ENCODE assay signal across 25 mouse cellular contexts in genomic region chr9:102651199-102651720, GRCm38 (mm10). TPM values are rescaled to one million over a fixed set of nuclear protein-coding genes. Genes with fewer than 3 reads are reported as not detected.
DNase-seq lines count a peak whose midpoint lies in the region; ATAC-seq and TF ChIP-seq lines count a peak whose summit lies in the region.
"Had no signal": no experiment of that assay in that cellular context is flagged by ENCODE, and none has a peak within 500 bp of the region (broad histone marks: within the 10 kb centered on the region; RNA-seq: fewer than 3 reads in every experiment).

No protein-coding gene starts in this region.

- no peak overlapping the region for H3K4me3 ChIP-seq in forebrain, embryonic 13.5 days
- no peak overlapping the region for H3K4me3 ChIP-seq in forebrain, embryonic 10.5 days
- H3K4me3 ChIP-seq in stomach, embryonic 15.5 days (replicated peaks) = no peak overlapping the region
- H3K4me3 ChIP-seq in stomach, postnatal 0 days (ENCODE audit: low read depth, low read length) = no peak overlapping the region
- H3K4me3 ChIP-seq: heart, embryonic 12.5 days; layer of hippocampus, adult 2 months; limb, embryonic 12.5 days; liver, embryonic 12.5 days; midbrain, embryonic 13.5 days; neural tube, embryonic 15.5 days had no signal

- WGBS in forebrain, embryonic 13.5 days = 39% methylated on average over 6 of the region's 6 CpGs
- WGBS in forebrain, embryonic 10.5 days = 77% methylated on average over 6 of the region's 6 CpGs
- WGBS in stomach, embryonic 15.5 days = 51% methylated on average over 6 of the region's 6 CpGs
- WGBS in stomach, postnatal 0 days = 48% methylated on average over 6 of the region's 6 CpGs

- TF ChIP-seq CTCF in stomach, postnatal 0 days (IDR thresholded peaks at IDR 0.05; ENCODE audit: low read depth) = no peak

- ATAC-seq in forebrain, embryonic 13.5 days = no peak
- no peak for ATAC-seq in stomach, embryonic 15.5 days (ENCODE audit: insufficient read depth, low FRiP score, low read depth)
- no peak for ATAC-seq in stomach, postnatal 0 days (ENCODE audit: low FRiP score, low TSS enrichment)
- ATAC-seq: liver, embryonic 12.5 days had no signal

- no peak overlapping the region for H3K4me2 ChIP-seq in forebrain, embryonic 13.5 days
- H3K4me2 ChIP-seq in stomach, embryonic 15.5 days = no peak overlapping the region
- no peak overlapping the region for H3K4me2 ChIP-seq in stomach, postnatal 0 days (replicated peaks; ENCODE audit: low read depth)
- H3K4me2 ChIP-seq: heart, embryonic 12.5 days; limb, embryonic 12.5 days; liver, embryonic 12.5 days; midbrain, embryonic 13.5 days; neural tube, embryonic 15.5 days had no signal

- no peaks in the 10 kb centered on the region for H3K9me3 ChIP-seq in forebrain, embryonic 13.5 days (replicated peaks)
- H3K9me3 ChIP-seq in forebrain, embryonic 10.5 days = no peaks in the 10 kb centered on the region; the same call in 1 of the 2 replicates
- no peaks in the 10 kb centered on the region for H3K9me3 ChIP-seq in stomach, embryonic 15.5 days
- no peaks in the 10 kb centered on the region for H3K9me3 ChIP-seq in stomach, postnatal 0 days (ENCODE audit: control insufficient read depth, low read length)
- H3K9me3 ChIP-seq: liver, embryonic 12.5 days; midbrain, embryonic 13.5 days; neural tube, embryonic 15.5 days had no signal

- no peaks in the 10 kb centered on the region for H3K36me3 ChIP-seq in forebrain, embryonic 13.5 days (ENCODE audit: poor library complexity, severe bottlenecking)
- no peaks in the 10 kb centered on the region for H3K36me3 ChIP-seq in forebrain, embryonic 10.5 days (replicated peaks)
- no peaks in the 10 kb centered on the region for H3K36me3 ChIP-seq in stomach, embryonic 15.5 days
- H3K36me3 ChIP-seq in stomach, postnatal 0 days (ENCODE audit: control insufficient read depth, insufficient read depth, low read length) = no peaks in the 10 kb centered on the region
- H3K36me3 ChIP-seq: heart, embryonic 12.5 days; limb, embryonic 12.5 days; liver, embryonic 12.5 days; midbrain, embryonic 13.5 days; neural tube, embryonic 15.5 days had no signal

- TF ChIP-seq EP300 in stomach, postnatal 0 days (optimal IDR thresholded peaks at IDR 0.05) = no peak

- DNase-seq in forebrain, embryonic 10.5 days (ENCODE audit: extremely low spot score, low spot score) = no peak
- DNase-seq in gastrocnemius, postnatal 25 days = peak; percentile 54
- no peak for DNase-seq in gastrocnemius, postnatal 14 days
- no peak for DNase-seq in stomach, postnatal 0 days (ENCODE audit: low spot score)
- DNase-seq in layer of hippocampus, adult 8-10 months (ENCODE audit: low spot score in 2 of 2) = no peak
- no peak for DNase-seq in thymus, postnatal 0 days (ENCODE audit: low spot score)
- DNase-seq: adrenal gland, postnatal 14 days; cerebellum, adult 9-10 months; heart, adult 18-20 months; heart, postnatal 14 days; kidney, adult 9 months; kidney, postnatal 14 days; layer of hippocampus, postnatal 36 days; lung, adult 18-20 months; right cerebral cortex, adult 18-20 months; right cerebral cortex, postnatal 4 days; thymus, adult 2 months had no signal

- H3K27me3 ChIP-seq in forebrain, embryonic 13.5 days = no peaks in the 10 kb centered on the region
- no peaks in the 10 kb centered on the region for H3K27me3 ChIP-seq in forebrain, embryonic 10.5 days (ENCODE audit: poor library complexity, severe bottlenecking)
- H3K27me3 ChIP-seq in stomach, embryonic 15.5 days (replicated peaks) = no peaks in the 10 kb centered on the region
- H3K27me3 ChIP-seq in stomach, postnatal 0 days (ENCODE audit: control insufficient read depth, insufficient read depth, low read length) = no peaks in the 10 kb centered on the region
- H3K27me3 ChIP-seq: heart, embryonic 12.5 days; neural tube, embryonic 15.5 days had no signal

- H3K4me1 ChIP-seq in forebrain, embryonic 13.5 days = peaks cover 35% of the 10 kb centered on the region
- H3K4me1 ChIP-seq in forebrain, embryonic 10.5 days = peaks cover 24% of the 10 kb centered on the region
- H3K4me1 ChIP-seq in stomach, embryonic 15.5 days = peaks cover 26% of the 10 kb centered on the region; the same call in 1 of the 2 replicates
- H3K4me1 ChIP-seq in stomach, postnatal 0 days (replicated peaks; ENCODE audit: control insufficient read depth, insufficient read depth) = no peaks in the 10 kb centered on the region
- H3K4me1 ChIP-seq: liver, embryonic 12.5 days had no signal

- no peak overlapping the region for H3K9ac ChIP-seq in forebrain, embryonic 13.5 days
- no peak overlapping the region for H3K9ac ChIP-seq in stomach, embryonic 15.5 days
- no peak overlapping the region for H3K9ac ChIP-seq in stomach, postnatal 0 days (ENCODE audit: low read length)
- H3K9ac ChIP-seq: heart, embryonic 12.5 days; limb, embryonic 12.5 days; liver, embryonic 12.5 days; midbrain, embryonic 13.5 days; neural tube, embryonic 15.5 days had no signal

- H3K27ac ChIP-seq in forebrain, embryonic 13.5 days = peak overlapping the region; percentile 64; the same call in 1 of the 2 replicates
- no peak overlapping the region for H3K27ac ChIP-seq in forebrain, embryonic 10.5 days
- peak overlapping the region; percentile 12; the same call in 1 of the 2 replicates for H3K27ac ChIP-seq in stomach, embryonic 15.5 days
- no peak overlapping the region for H3K27ac ChIP-seq in stomach, postnatal 0 days (replicated peaks)
- H3K27ac ChIP-seq: layer of hippocampus, adult 2 months; liver, embryonic 12.5 days; neural tube, embryonic 15.5 days had no signal

- intact Hi-C loops in gastrocnemius, postnatal 14 days (cut with DNase I; ENCODE audit: low total_unique reads) = no loop called here

RNA-seq across cellular contexts. Expression of gene Cep63, which starts 24.9 kb away (rescaled TPM):
- 55.4 and 57.9 TPM in 2 replicates for polyA plus RNA-seq in forebrain, embryonic 13.5 days (2015; fragmentation: Nextera tagmentation; extraction: Ambion mirVana)
- 52.9 and 56.2 TPM in 2 replicates for polyA plus RNA-seq in forebrain, embryonic 10.5 days (2016; fragmentation: Nextera tagmentation; extraction: Ambion mirVana)
- 10 to 100 TPM; 19.1 to 22.4 TPM for total RNA-seq in gastrocnemius, postnatal 25 days (2021)
- 10 to 100 TPM; 24.1 to 24.4 TPM for total RNA-seq in gastrocnemius, postnatal 14 days (2021)
- polyA plus RNA-seq in stomach, embryonic 15.5 days (2015; fragmentation: Nextera tagmentation; extraction: Ambion mirVana) = 41.0 and 48.7 TPM in 2 replicates
- polyA plus RNA-seq in stomach, postnatal 0 days (2015; fragmentation: Nextera tagmentation; extraction: Ambion mirVana) = 24.4 and 27.8 TPM in 2 replicates
- 10 to 100 TPM; 26.7 to 34.7 (median 31.2) TPM for total RNA-seq in layer of hippocampus, adult 8-10 months (2022)
- 51.7 and 53.3 TPM in 2 replicates for polyA plus RNA-seq in thymus, postnatal 0 days (2015; fragmentation: Nextera tagmentation; extraction: Ambion mirVana)

RNA-seq across cellular contexts. Expression of gene Anapc13, which starts 25.2 kb away (rescaled TPM):
- polyA plus RNA-seq in forebrain, embryonic 13.5 days (2015; fragmentation: Nextera tagmentation; extraction: Ambion mirVana) = 191 and 222 TPM in 2 replicates
- 158 and 163 TPM in 2 replicates for polyA plus RNA-seq in forebrain, embryonic 10.5 days (2016; fragmentation: Nextera tagmentation; extraction: Ambion mirVana)
- total RNA-seq in gastrocnemius, postnatal 25 days (2021) = 100 to 1,000 TPM; 186 to 188 TPM
- 100 to 1,000 TPM; 223 to 226 TPM for total RNA-seq in gastrocnemius, postnatal 14 days (2021)
- polyA plus RNA-seq in stomach, embryonic 15.5 days (2015; fragmentation: Nextera tagmentation; extraction: Ambion mirVana) = 191 and 196 TPM in 2 replicates
- 172 and 179 TPM in 2 replicates for polyA plus RNA-seq in stomach, postnatal 0 days (2015; fragmentation: Nextera tagmentation; extraction: Ambion mirVana)
- 100 to 1,000 TPM in 3 of 4 experiments, 10 to 100 TPM in 1; 93.1 to 131 (median 114) TPM for total RNA-seq in layer of hippocampus, adult 8-10 months (2022)
- 181 and 185 TPM in 2 replicates for polyA plus RNA-seq in thymus, postnatal 0 days (2015; fragmentation: Nextera tagmentation; extraction: Ambion mirVana)

Comparison
In these comparisons a context has a peak if more than half of its experiments do, and no peak if none do; other contexts are left out.
1. H3K27ac ChIP-seq: peak in forebrain, embryonic 13.5 days (single experiment) and stomach, embryonic 15.5 days (single experiment); none in forebrain, embryonic 10.5 days (single experiment) and stomach, postnatal 0 days (single experiment).